In the genomic region with DNA sequence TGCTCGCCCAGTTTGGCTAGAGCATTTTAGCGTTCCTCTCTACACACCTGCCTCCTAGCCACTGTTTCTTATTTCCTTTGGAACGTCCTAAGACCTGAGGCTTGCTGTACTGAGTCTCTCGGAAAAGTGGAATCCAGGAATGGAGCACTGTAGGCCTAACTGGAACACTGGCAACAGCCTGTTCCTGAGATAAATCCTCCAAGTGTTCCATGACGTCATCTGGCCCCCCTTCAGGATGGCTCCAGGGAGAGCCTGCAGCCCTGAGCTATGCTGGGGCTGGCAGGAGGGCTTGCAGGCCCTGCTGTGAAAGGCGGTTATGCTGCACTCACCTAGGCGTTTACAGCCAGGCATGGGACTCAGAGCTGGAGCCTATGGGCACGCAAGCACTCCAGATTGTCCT, we compare ENCODE assay signal across 8 mouse cellular contexts.
DNase-seq lines count a peak whose midpoint lies in the region; ATAC-seq and TF ChIP-seq lines count a peak whose summit lies in the region.

No protein-coding gene starts in this region.

- WGBS in embryonic facial prominence, embryonic 12.5 days, result 20% methylated on average over 8 of the region's 8 CpGs
- WGBS in limb, embryonic 13.5 days, result 22% methylated on average over 8 of the region's 8 CpGs
- WGBS in stomach, postnatal 0 days, result 28% methylated on average over 8 of the region's 8 CpGs

- no peaks in the 10 kb centered on the region for H3K36me3 ChIP-seq in ES-E14 (ENCODE audit: control insufficient read depth, insufficient read depth, low read length, poor library complexity, severe bottlenecking)
- no peaks in the 10 kb centered on the region for H3K36me3 ChIP-seq in embryonic facial prominence, embryonic 12.5 days
- H3K36me3 ChIP-seq in limb, embryonic 13.5 days, result no peaks in the 10 kb centered on the region
- H3K36me3 ChIP-seq in stomach, postnatal 0 days (ENCODE audit: control insufficient read depth, insufficient read depth, low read length), result no peaks in the 10 kb centered on the region

- H3K27ac ChIP-seq in ES-E14 (ENCODE audit: insufficient read depth, low read depth, low read length, poor library complexity, severe bottlenecking), result peak overlapping the region; percentile 64
- H3K27ac ChIP-seq in embryonic facial prominence, embryonic 12.5 days, result no peak overlapping the region
- peak overlapping the region; percentile 58; the same call in 1 of the 2 replicates for H3K27ac ChIP-seq in limb, embryonic 13.5 days
- no peak overlapping the region for H3K27ac ChIP-seq in stomach, postnatal 0 days (replicated peaks)

- intact Hi-C loops in heart, postnatal 25 days (cut with DNase I), result loop anchor here (1.0 to 5.0 kb wide), 2 partner anchors 21 to 63 kb away; no protein-coding TSS in a partner anchor

- ATAC-seq in cerebellum, adult (ENCODE audit: insufficient number of reproducible peaks, low FRiP score, low TSS enrichment), result peak; percentile 42; the same call in 1 of the 2 replicates
- peak; percentile 69 for ATAC-seq in embryonic facial prominence, embryonic 12.5 days (ENCODE audit: insufficient number of reproducible peaks, insufficient read depth, low FRiP score, low TSS enrichment)
- peak; percentile 77 for ATAC-seq in limb, embryonic 13.5 days (ENCODE audit: low FRiP score, low read depth)
- ATAC-seq in stomach, postnatal 0 days (ENCODE audit: low FRiP score, low TSS enrichment), result peak; percentile 70

- H3K4me1 ChIP-seq in ES-E14 (ENCODE audit: control insufficient read depth in 2 of 2, insufficient read depth in 2 of 2, low read length in 2 of 2, poor library complexity in 1 of 2), result peaks cover 16 to 27% of the 10 kb centered on the region in 2 experiments
- H3K4me1 ChIP-seq in embryonic facial prominence, embryonic 12.5 days, result peaks cover 9% of the 10 kb centered on the region
- H3K4me1 ChIP-seq in limb, embryonic 13.5 days, result peaks cover 31% of the 10 kb centered on the region
- H3K4me1 ChIP-seq in stomach, postnatal 0 days (replicated peaks; ENCODE audit: control insufficient read depth, insufficient read depth), result peaks cover 3% of the 10 kb centered on the region; the same call in 1 of the 2 replicates

- no peak overlapping the region for H3K4me2 ChIP-seq in embryonic facial prominence, embryonic 12.5 days (replicated peaks)
- H3K4me2 ChIP-seq in limb, embryonic 13.5 days (replicated peaks), result no peak overlapping the region
- H3K4me2 ChIP-seq in stomach, postnatal 0 days (replicated peaks; ENCODE audit: low read depth), result no peak overlapping the region

- TF ChIP-seq EP300 in stomach, postnatal 0 days (optimal IDR thresholded peaks at IDR 0.05), result no peak

- no peaks in the 10 kb centered on the region for H3K9me3 ChIP-seq in ES-E14 (ENCODE audit: control insufficient read depth, insufficient read depth, low read depth, low read length)
- H3K9me3 ChIP-seq in embryonic facial prominence, embryonic 12.5 days, result no peaks in the 10 kb centered on the region
- no peaks in the 10 kb centered on the region for H3K9me3 ChIP-seq in limb, embryonic 13.5 days
- no peaks in the 10 kb centered on the region for H3K9me3 ChIP-seq in stomach, postnatal 0 days (ENCODE audit: control insufficient read depth, low read length)

- no peak for DNase-seq in cerebellum, postnatal 14 days
- DNase-seq in ES-E14 (ENCODE audit: low read depth, low spot score), result no peak
- DNase-seq in heart, postnatal 25 days (ENCODE audit: low spot score), result peak; percentile 26
- DNase-seq in stomach, postnatal 0 days (ENCODE audit: low spot score), result peak; percentile 50
- DNase-seq in urinary bladder, postnatal 36 days (ENCODE audit: low spot score in 2 of 2), result no peak

- in situ Hi-C loops in ES-E14 (cut with MboI; ENCODE audit: low sequenced_read_pairs in 2 of 2, unreplicated experiment in 2 of 2), result no loop called here

- no peak overlapping the region for H3K9ac ChIP-seq in ES-E14 (ENCODE audit: insufficient read depth, low read depth, low read length, poor library complexity, severe bottlenecking)
- H3K9ac ChIP-seq in embryonic facial prominence, embryonic 12.5 days, result no peak overlapping the region
- no peak overlapping the region for H3K9ac ChIP-seq in limb, embryonic 13.5 days
- no peak overlapping the region for H3K9ac ChIP-seq in stomach, postnatal 0 days (ENCODE audit: low read length)

- H3K27me3 ChIP-seq in embryonic facial prominence, embryonic 12.5 days, result no peaks in the 10 kb centered on the region
- H3K27me3 ChIP-seq in limb, embryonic 13.5 days, result no peaks in the 10 kb centered on the region
- H3K27me3 ChIP-seq in stomach, postnatal 0 days (ENCODE audit: control insufficient read depth, insufficient read depth, low read length), result no peaks in the 10 kb centered on the region

- TF ChIP-seq CTCF in stomach, postnatal 0 days (IDR thresholded peaks at IDR 0.05; ENCODE audit: low read depth), result no peak

- peak overlapping the region in 1 of 2 experiments; percentile 26; a peak in 1 of 4 replicates for H3K4me3 ChIP-seq in ES-E14 (ENCODE audit: insufficient read depth in 1 of 2, low read depth in 1 of 2, low read length in 2 of 2, poor library complexity in 1 of 2, severe bottlenecking in 1 of 2)
- no peak overlapping the region for H3K4me3 ChIP-seq in embryonic facial prominence, embryonic 12.5 days
- H3K4me3 ChIP-seq in limb, embryonic 13.5 days, result no peak overlapping the region
- H3K4me3 ChIP-seq in stomach, postnatal 0 days (ENCODE audit: low read depth, low read length), result no peak overlapping the region

TF ChIP-seq in ES-E14, 5 proteins besides CTCF, POLR2A, EP300 and RAD21:
- TF ChIP-seq ZC3H11A (IDR thresholded peaks at IDR 0.05; ENCODE audit: borderline replicate concordance, low read depth, low read length) (no peak), CHD2 (IDR thresholded peaks at IDR 0.05; ENCODE audit: low read depth, low read length) (no peak), HCFC1 (IDR thresholded peaks at IDR 0.05; ENCODE audit: borderline replicate concordance, insufficient read depth, low read length) (no peak), MAFK (IDR thresholded peaks at IDR 0.05; ENCODE audit: insufficient read depth, low read depth, low read length) (no peak), ZNF384 (IDR thresholded peaks at IDR 0.05; ENCODE audit: low read depth, low read length) (no peak)
TF ChIP-seq in ES-E14: peak in this region for 0.

Comparison
In these comparisons a context has a peak if more than half of its experiments do, and no peak if none do; other contexts are left out.
1. DNase-seq: peak in heart, postnatal 25 days (single experiment) and stomach, postnatal 0 days (single experiment); none in cerebellum, postnatal 14 days (0 of 2), ES-E14 (single experiment) and urinary bladder, postnatal 36 days (0 of 2).
2. H3K27ac ChIP-seq: peak in ES-E14 (single experiment) and limb, embryonic 13.5 days (single experiment); none in embryonic facial prominence, embryonic 12.5 days (single experiment) and stomach, postnatal 0 days (single experiment).
3. Peak in every context shown above with its lines, with median percentiles within 50 percentile points of each other: ATAC-seq.